Mouse (Mus musculus) small intestine, adult 2 months (tissue): ENCODE measurements around the gene Olfr353. TPM values are rescaled to one million over a fixed set of nuclear protein-coding genes. Genes with fewer than 3 reads are reported as not detected.

Experiments used
- H3K27ac ChIP-seq: fragments of 200-500 bp; 2 replicates; pipeline ENCODE4 v1.5.1; 2012; ENCODE audit warnings: low read depth, low read length, control low read depth, inconsistent platforms; ENCODE audit not compliant: insufficient read depth
- H3K27me3 ChIP-seq: fragments of 200-500 bp; 2 replicates; pipeline ENCODE4 v1.6.1; 2012; ENCODE audit warnings: mild to moderate bottlenecking, moderate library complexity, low read length, inconsistent platforms; ENCODE audit not compliant: control insufficient read depth, insufficient read depth
- H3K36me3 ChIP-seq: fragments of 200-500 bp; 2 replicates; pipeline ENCODE4 v1.6.1; 2012; ENCODE audit warnings: mild to moderate bottlenecking, low read length, control low read depth, inconsistent platforms; ENCODE audit not compliant: control insufficient read depth, insufficient read depth
- H3K4me1 ChIP-seq: fragments of 200-500 bp; 2 replicates; pipeline ENCODE4 v1.6.1; 2012; ENCODE audit warnings: low read length, inconsistent platforms, mixed read lengths; ENCODE audit not compliant: control insufficient read depth, insufficient read depth, insufficient read length
- H3K4me3 ChIP-seq: fragments of 200-500 bp; 2 replicates; pipeline ENCODE4 v1.5.1; 2012; ENCODE audit warnings: low read depth, mild to moderate bottlenecking, control low read depth, inconsistent platforms, low read length, moderate library complexity
- CTCF ChIP-seq: fragments of 200-500 bp; IDR thresholded peaks from 2 replicates; pipeline ENCODE4 v1.5.1; 2012; ENCODE audit warnings: low read depth, mild to moderate bottlenecking, control low read depth, inconsistent platforms, low read length, moderate library complexity, mixed read lengths; ENCODE audit not compliant: insufficient replicate concordance, insufficient read length; ENCODE audit errors: extremely low read depth
- POLR2A ChIP-seq: fragments of 200-500 bp; IDR thresholded peaks from 2 replicates; pipeline ENCODE4 v1.6.1; 2012; ENCODE audit warnings: low read depth, mild to moderate bottlenecking, control low read depth, inconsistent platforms, low read length, moderate library complexity
- WGBS: fragments of 180-500 bp; shearing (Covaris S2); methylation state at CpG from one replicate; pipeline ENCODE4 v1.1.7; 2018; 5-methylcytosine and 5-hydroxymethylcytosine counted together
- polyA plus RNA-seq: library from polyadenylated mRNA; depleted of rRNA; stranded (reverse); fragments of >200 nt; gene quantifications from 2 replicates; pipeline ENCODE4 v1.2.3, GENCODE M21; 2012; rRNA removed

The Olfr353 gene
- not detected in 2 replicates for polyA plus RNA-seq

DNA sequence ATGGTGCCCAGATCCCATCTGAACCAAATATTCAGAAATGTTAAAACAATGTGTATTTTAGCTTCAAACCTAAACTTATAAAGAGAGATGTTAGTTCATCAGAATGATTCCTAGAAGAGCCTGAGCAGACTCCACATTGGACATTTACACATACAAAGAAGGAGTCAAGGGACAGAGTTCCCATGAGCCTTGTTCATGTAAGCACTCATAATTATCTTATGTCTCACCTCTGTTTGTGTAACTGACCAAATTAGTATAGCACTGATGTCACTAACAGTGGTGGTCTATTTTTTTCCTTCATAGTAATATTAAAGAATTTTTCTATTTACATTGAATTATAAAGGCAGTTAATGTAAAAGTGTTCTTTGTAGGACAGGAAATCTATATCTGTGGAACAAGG lies at the start of gene Olfr353:
TSS of gene Olfr353 (minus strand) at position 101 of the 400 bp plus-strand sequence.
- no peak within 1 kb of the TSS for H3K4me3 ChIP-seq
- H3K27me3 ChIP-seq, result no peaks in the 10 kb centered on the region
- no peak for TF ChIP-seq POLR2A
- TF ChIP-seq CTCF, result no peak
- H3K4me1 ChIP-seq, result no peaks in the 10 kb centered on the region
- H3K27ac ChIP-seq, result no peak within 1 kb of the TSS
- no peaks in the 10 kb centered on the region for H3K36me3 ChIP-seq

DNA sequence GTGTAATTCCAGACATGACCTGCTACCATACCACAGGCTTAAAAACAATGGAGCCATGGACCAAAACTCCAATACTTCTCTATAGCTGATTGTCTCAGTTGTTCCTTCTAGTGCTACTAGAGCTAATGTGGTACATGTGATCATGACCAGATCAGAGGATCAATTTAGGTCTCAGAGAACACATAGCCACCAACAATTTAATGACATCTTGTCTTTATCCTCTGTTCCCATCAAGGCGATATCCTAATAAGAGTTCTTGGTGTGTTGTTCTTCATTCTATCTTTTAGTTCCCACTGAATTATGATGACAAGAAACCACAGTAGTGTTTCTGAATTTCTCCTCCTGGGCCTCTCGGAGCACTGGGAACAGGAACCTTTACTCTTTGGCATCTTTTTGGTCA lies 44.1 kb upstream of the Olfr353 start, which contains the start of gene Olfr356:
TSS of gene Olfr356 (plus strand) at position 301 of the 400 bp plus-strand sequence.
- Histone ChIP-seq H3K36me3 (no peaks in the 10 kb centered on the region), H3K4me1 (no peaks in the 10 kb centered on the region), H3K27ac (no peak within 1 kb of the TSS), H3K27me3 (no peaks in the 10 kb centered on the region), H3K4me3 (no peak within 1 kb of the TSS)
- 77% methylated on average over 2 of the region's 2 CpGs for WGBS
- no peak for TF ChIP-seq CTCF
- TF ChIP-seq POLR2A, result no peak

- Histone ChIP-seq H3K27me3 (no peaks in the 10 kb centered on the region), H3K27ac (no peak within 1 kb of the TSS), H3K36me3 (no peaks in the 10 kb centered on the region), H3K4me3 (no peak within 1 kb of the TSS), H3K4me1 (no peaks in the 10 kb centered on the region)
- TF ChIP-seq CTCF (no peak), POLR2A (no peak)
Measured at GRCm38 (mm10) chr2:36928797-36929196, 36.1 kb upstream of the Olfr353 start, which contains the start of gene Olfr355. Olfr355 (minus strand) TSS chr2:36928897.

- H3K4me3 ChIP-seq, result no peak within 1 kb of the TSS
- H3K27ac ChIP-seq, result no peak within 1 kb of the TSS
- H3K4me1 ChIP-seq, result no peaks in the 10 kb centered on the region
- TF ChIP-seq POLR2A, result no peak
- no peak for TF ChIP-seq CTCF
- H3K36me3 ChIP-seq, result no peaks in the 10 kb centered on the region
- no peaks in the 10 kb centered on the region for H3K27me3 ChIP-seq
Measured at GRCm38 (mm10) chr2:36905380-36905779, 12.6 kb upstream of the Olfr353 start, which contains the start of gene Olfr354. Olfr354 (plus strand) TSS chr2:36905680.

DNA sequence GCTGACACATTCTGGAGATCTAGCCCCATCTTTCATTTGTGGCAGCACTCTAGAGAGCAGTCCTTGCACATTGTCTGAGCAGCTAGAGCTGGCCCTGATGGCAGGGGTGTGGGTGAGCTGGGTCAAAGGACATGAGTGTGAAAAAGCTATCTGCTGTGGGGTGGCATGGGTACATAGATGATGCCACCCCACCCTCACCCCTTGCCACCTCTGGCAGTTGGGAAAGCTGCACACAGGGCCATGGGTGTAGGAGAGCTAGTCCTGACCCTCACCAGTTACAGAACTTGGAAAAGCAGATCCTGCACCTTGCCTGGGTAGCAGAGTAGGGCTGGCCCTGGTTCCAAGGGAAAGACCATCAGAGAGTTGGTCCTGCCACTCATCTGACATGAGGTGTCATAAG lies 4.4 kb upstream of the Olfr353 start:
- Histone ChIP-seq H3K36me3 (no peaks in the 10 kb centered on the region), H3K4me3 (no peak overlapping the region), H3K27ac (no peak overlapping the region), H3K27me3 (no peaks in the 10 kb centered on the region), H3K4me1 (no peaks in the 10 kb centered on the region)
- no peak for TF ChIP-seq POLR2A
- no peak for TF ChIP-seq CTCF

DNA sequence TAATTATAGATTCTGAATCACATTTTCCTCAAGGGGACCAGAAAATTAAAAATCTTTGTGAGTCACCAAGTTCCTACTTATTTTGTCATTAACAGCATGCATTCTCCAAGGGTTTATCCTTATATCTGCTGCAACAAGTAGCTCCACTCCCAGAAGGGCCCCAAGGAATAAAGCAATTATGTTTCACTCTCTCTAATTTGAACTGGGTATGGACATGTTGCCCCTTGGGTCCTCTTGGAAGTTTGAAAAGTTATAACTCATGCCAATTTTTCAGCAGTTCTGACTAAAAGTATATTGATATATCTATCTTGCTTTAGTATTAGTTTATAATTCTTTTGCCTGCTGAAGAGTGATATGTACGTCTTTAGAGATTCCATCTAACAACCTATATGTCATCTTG lies 24.6 kb downstream of the Olfr353 start, which contains the start of gene Olfr352:
TSS of gene Olfr352 (plus strand) at position 301 of the 400 bp plus-strand sequence.
- no peak for TF ChIP-seq CTCF
- TF ChIP-seq POLR2A, result no peak
- no peaks in the 10 kb centered on the region for H3K27me3 ChIP-seq
- no peak within 1 kb of the TSS for H3K4me3 ChIP-seq
- H3K4me1 ChIP-seq, result no peaks in the 10 kb centered on the region
- 76% methylated on average over 1 of the region's 1 CpGs for WGBS
- H3K27ac ChIP-seq, result no peak within 1 kb of the TSS
- H3K36me3 ChIP-seq, result no peaks in the 10 kb centered on the region

DNA sequence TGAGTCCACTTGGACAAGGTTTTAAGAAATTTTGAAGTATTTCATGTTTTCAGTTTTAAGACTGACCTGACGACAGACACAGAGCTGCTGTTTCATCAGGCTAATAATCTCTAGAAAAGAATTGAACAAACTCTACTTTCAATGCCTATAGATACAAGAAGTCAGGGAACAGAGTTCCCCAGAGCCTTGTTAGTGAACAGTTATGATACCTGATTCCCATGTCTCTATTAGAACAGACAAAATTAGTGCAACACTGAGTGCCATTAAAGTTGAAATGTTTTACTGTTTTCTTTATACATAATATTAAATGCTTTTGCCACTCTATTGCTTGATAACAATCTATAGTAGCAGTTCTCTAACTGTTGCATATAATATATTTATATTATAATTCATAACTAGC lies 30.2 kb downstream of the Olfr353 start, which contains the start of gene Olfr351:
TSS of gene Olfr351 (minus strand) at position 101 of the 400 bp plus-strand sequence.
- Histone ChIP-seq H3K4me3 (no peak within 1 kb of the TSS), H3K27ac (no peak within 1 kb of the TSS), H3K36me3 (no peaks in the 10 kb centered on the region), H3K4me1 (no peaks in the 10 kb centered on the region), H3K27me3 (no peaks in the 10 kb centered on the region)
- WGBS, result 72% methylated on average over 1 of the region's 1 CpGs
- no peak for TF ChIP-seq POLR2A
- TF ChIP-seq CTCF, result no peak

- TF ChIP-seq POLR2A, result no peak
- TF ChIP-seq CTCF, result no peak
- Histone ChIP-seq H3K36me3 (no peaks in the 10 kb centered on the region), H3K27me3 (no peaks in the 10 kb centered on the region), H3K4me3 (no peak within 1 kb of the TSS), H3K4me1 (no peaks in the 10 kb centered on the region), H3K27ac (no peak within 1 kb of the TSS)
- WGBS, result 74% methylated on average over 1 of the region's 1 CpGs
Measured at GRCm38 (mm10) chr2:36846010-36846409, 46.7 kb downstream of the Olfr353 start, which contains the start of gene Olfr350. Olfr350 (plus strand) TSS chr2:36846310.

Other genes with a start within 250 kb of the Olfr353 start
- not detected in 2 replicates for gene Olfr346, start 207.1 kb downstream of the Olfr353 start, polyA plus RNA-seq
- gene Olfr347, start 161.0 kb downstream of the Olfr353 start, polyA plus RNA-seq, result not detected in 2 replicates
- gene Olfr348, start 108.7 kb downstream of the Olfr353 start, polyA plus RNA-seq, result not detected in 2 replicates
- gene Olfr50, start 102.4 kb downstream of the Olfr353 start, polyA plus RNA-seq, result not detected in 2 replicates
- not detected in 2 replicates for gene Olfr3, start 75.9 kb downstream of the Olfr353 start, polyA plus RNA-seq
- gene Olfr350, start 46.6 kb downstream of the Olfr353 start, polyA plus RNA-seq, result not detected in 2 replicates
- gene Olfr351, start 30.3 kb downstream of the Olfr353 start, polyA plus RNA-seq, result not detected in 2 replicates
- gene Olfr352, start 24.5 kb downstream of the Olfr353 start, polyA plus RNA-seq, result not detected in 2 replicates
- gene Olfr354, start 12.7 kb upstream of the Olfr353 start, polyA plus RNA-seq, result not detected in 2 replicates
- not detected in 2 replicates for gene Olfr355, start 36.0 kb upstream of the Olfr353 start, polyA plus RNA-seq
- not detected in 2 replicates for gene Olfr356, start 44.2 kb upstream of the Olfr353 start, polyA plus RNA-seq
- gene Olfr357, start 100.9 kb upstream of the Olfr353 start, polyA plus RNA-seq, result not detected in 2 replicates
- gene Olfr358, start 116.4 kb upstream of the Olfr353 start, polyA plus RNA-seq, result not detected in 2 replicates
- not detected in 2 replicates for gene Olfr360, start 172.8 kb upstream of the Olfr353 start, polyA plus RNA-seq
- gene Olfr361, start 196.4 kb upstream of the Olfr353 start, polyA plus RNA-seq, result not detected in 2 replicates
- not detected in 2 replicates for gene Olfr362, start 225.0 kb upstream of the Olfr353 start, polyA plus RNA-seq
- not detected in 2 replicates for gene Olfr364-ps1, start 246.4 kb upstream of the Olfr353 start, polyA plus RNA-seq